Mouse (Mus musculus) megakaryocyte-erythroid progenitor cell, adult 5-6 weeks (primary cell): ENCODE results near the gene Tmod1. TPM values are rescaled to one million over a fixed set of nuclear protein-coding genes. Genes with fewer than 3 reads are reported as not detected.

Experiments used
- ATAC-seq: replicated peaks from 2 replicates; pipeline ENCODE4 v1.8.0; 2016; ENCODE audit warnings: mild to moderate bottlenecking, inconsistent platforms; ENCODE audit not compliant: severe bottlenecking, poor library complexity, low FRiP score, low TSS enrichment
- total RNA-seq, 2 experiments: library from RNA; stranded (forward) in 1 of 2; stranded (reverse) in 1 of 2; fragments of 200-1000, 215-1000 nt in 1 of 2; fragments of >200 nt in 1 of 2; fragmentation: Nextera tagmentation in 1 of 2; gene quantifications; 2 replicates each; pipeline ENCODE4 v1.2.3; 2014 to 2017

Gene Tmod1
- total RNA-seq, 2 experiments from 2014 or later: 0.39 TPM; not detected in 1

DNA sequence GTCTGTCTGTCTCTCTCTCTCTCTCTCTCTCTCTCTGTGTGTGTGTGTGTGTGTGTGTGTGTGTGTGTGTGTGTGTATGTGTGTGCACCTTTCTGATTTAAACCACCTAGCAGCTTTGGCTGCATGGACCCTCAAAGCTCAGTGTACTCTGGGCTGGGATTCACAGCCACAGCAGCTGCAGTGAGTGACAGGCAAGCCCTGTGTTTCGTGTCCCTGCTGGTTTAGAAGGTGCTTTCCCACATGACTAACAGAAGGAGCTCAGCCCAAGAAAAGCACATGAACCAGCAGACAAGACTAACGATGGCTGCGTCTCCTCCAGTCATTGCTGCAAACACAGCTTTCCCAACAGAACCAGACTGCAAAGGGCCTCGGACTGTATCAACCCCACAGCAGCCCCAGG, 9.2 kb downstream of the Tmod1 start:
- ATAC-seq: no peak

DNA sequence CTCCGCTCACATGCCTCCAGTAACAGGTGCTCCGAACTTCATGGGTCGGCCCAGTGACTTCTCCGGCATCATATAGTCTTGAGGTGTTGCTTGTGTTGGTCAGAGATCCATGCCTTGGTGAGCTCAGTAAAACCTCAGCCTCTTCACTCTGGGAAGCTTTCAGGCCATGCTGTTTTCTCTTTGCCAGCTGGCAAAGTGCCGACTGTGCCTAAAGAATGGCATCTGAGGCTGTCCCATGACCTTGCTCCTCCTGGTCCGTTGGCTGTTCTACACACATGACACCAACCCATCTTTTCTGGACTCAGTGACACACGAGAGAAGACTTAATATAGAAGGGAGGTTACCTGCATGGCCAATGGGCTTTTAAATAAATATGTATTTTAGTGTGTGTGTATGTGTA, 9.7 kb downstream of the Tmod1 start:
- no peak for ATAC-seq

DNA sequence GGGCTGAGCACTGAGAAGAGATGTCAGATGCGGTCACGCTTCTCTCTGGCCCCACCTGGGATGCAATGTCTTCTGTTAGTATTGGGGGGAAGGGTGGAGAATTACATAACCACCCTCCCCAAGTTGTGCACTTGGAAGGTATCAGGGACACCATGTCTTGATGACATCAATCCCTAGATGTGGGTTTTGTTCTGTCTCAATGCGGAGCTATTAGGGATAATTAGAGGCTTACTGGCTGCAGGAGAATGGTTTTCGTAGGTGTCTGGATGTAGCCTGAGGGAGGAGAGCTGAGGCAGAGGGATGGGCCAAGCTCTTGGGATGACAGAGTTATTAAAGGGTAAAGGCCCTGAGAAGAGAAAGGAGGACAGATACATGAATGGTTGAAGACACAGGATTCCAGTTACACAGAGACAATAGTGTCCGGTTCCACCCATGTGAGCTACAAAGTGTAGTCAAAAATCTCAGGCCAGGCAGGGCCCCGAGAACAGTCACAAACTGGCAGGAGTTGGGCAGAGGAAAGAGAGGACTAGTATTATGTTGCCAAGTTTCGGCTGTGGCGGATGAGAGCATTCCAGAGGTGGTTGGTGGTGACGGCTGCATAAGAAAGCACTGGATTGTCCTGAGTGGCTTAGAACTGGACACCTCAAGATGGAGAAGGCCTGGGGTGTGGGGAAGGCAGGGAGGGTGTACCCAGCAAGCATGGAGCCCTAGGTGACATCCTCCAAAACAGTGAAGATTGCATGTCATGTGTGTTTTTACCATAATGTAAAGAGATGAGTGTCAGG, 14.8 kb downstream of the Tmod1 start:
- no peak for ATAC-seq

DNA sequence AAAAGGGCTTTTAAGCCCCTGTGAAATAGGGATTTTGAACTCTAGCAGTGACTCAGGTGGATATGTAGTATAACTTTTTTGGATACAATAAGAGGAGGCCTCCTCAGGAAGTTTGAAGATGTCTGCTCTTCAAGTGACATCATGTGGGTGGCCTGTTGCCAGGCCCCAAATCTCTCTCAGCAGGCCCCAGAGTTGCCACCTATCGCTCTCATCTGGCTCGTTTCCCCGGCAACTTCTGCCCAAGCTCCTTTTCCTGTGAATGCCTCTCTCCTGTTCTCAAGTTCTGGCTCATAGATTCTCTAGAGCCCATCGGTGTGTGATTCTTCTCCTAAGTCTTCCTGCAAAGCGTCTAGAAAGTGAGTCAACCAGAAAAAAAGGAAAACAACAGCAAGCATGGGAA, 17.4 kb downstream of the Tmod1 start:
- ATAC-seq: no peak

DNA sequence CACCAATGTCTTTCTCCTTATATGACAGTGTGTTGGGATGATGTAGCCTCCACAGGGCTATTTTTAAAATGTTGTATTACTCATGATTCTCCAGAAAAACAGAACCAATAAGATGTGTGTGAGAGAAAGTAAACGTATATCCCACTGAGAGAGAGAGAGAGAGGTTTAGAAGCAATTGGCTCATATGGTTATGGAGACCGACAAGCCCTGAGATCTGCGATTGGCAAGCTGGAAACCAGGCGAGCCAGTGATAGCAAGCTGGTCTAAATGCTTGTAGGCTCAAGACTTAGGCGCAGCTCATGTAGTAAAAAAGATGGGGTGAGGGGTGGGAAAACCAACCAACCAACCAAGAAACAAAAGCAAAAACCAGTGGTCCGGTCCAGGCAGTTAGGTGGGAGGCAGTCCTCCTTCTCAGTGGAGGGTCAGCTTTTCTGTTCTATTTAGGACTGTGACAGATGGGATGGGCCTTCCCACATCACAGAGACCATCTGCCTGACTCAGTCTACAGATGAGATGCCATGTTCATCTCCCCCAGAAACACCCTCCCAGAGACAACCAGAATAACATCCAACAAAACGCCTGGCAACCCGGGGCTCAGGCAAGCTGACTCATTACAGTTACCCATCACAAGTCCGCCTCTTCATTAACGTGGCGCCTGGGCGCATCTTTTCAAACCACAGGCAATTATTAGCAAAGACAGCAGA, 22.7 kb downstream of the Tmod1 start:
- no peak for ATAC-seq

DNA sequence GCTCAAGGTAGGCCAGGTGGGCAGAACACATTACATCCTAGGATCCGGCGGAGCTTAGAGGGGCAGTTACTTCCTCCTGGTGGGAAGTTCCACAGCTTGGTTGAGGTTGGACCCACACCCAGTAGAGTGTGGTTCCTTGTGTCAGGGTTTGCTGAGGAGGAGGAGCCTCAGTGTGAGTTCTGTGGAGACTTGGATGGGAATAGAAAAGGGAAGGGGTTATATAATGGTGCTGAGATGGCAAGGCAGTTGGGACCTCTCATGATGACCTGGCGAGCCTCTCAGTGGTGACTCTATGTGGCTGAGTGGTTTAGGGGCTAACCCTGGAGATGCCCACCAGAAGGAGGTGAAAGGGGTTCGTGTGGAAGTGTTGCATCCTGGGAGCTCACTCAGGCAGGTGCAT, 25.1 kb downstream of the Tmod1 start:
- no peak for ATAC-seq

DNA sequence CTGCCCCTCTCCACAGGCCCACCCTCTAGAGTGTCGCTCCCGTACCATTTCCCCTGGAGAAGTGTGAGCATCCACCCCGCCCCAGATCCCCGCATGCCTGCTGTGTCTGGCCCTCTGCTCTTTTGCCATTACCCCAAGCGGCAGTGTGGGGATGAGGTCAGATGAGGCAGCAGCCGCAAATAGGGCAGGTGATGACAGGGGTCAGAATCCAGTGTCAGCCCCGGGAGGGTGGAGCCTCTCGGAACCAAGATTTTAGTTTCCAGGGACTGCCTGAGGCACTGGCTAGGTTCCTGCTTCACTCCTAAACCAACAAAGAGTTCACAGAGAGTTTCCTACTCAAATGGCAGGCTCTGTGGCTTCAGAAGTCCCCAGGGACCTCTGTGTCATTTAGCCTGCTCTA, 25.5 kb downstream of the Tmod1 start:
- no peak for ATAC-seq

DNA sequence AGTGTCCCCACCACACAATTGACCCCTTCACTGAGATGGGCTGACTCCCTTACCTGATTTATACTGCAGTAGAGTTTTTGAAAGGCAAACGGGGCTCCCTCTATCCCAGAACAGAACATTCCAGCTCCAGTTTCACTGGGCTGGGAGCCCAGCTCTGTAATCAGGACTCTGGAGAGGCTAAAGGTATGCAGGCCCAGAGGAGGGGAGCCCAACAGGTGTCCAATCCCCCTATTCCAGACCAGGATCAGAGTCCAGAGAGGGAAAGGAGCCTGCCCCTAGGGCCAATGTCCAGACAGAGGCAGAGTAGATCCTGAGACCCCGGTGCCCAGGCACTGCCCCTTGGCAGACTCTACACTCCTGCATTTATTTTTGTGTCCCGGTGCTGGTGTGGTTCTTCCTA, 26.2 kb downstream of the Tmod1 start:
- no peak for ATAC-seq

DNA sequence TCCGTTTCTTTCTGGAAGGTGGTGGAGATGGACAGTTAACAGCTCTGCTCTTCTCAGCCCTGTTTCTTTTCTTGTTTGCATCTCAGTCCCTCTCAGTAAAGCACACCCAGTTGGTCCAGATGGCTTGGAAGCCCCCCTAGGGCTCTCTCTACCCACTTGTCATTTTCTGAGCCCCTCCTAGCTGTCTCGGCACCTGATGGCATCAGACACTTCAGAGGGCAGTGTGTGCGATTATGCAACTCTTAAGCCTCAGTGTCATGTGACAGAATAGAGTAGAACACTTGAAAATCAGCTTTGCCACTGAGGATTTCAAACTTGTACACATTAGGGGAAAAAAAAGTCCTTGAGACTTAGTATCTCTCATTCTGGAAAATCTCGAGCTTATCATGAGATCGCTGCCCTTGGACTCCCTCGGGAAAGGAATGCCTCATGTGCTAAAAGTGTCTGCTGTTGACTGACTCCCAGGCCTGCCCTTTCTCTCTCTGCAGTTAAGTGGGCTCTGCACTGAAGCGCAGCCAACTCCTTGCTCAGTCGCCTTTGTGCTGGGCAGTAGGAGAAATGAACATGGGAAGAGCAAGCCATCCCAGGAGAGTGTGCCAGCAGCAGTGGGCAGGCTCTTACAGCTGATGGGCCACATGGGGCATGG, 27.1 kb downstream of the Tmod1 start:
- no peak for ATAC-seq

DNA sequence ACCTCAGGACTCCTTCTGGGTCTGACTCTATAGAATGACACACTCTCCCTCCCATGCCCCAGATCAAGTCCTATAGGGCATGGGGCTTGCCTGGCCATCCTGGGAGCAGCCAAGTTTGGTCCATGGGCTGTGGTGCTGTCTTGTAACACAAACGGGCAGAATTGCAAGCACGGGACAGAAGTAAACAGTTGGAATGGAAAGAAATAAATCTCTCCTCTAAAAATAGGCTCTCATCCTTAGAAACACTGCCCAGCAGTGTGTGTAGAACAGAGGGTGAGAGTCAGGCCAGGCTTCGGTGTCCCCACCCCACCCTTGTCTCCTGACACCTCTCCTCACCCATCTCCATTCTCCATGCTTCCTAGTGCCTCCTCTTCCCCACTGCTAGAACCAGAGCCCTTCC, 29.3 kb downstream of the Tmod1 start:
- ATAC-seq: no peak

DNA sequence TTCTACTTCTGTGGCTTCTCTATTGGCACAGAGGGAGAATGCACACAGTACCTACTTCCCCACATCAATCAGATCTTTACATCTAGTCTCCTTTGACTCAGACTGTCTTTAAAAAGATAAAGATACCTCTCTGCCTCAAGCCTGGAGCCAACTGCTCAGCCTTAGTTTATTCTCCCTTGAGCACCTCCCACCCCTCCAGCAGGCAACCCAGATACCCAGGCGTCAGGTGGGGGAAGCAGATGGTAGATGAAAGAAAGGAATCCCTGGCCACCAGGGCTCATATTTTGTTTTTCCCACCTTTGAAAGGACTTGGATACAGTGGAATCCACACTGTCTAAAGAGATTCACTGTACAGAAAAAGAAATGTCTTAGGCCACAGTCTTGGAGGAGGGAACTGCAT, 29.8 kb downstream of the Tmod1 start:
- ATAC-seq: no peak

DNA sequence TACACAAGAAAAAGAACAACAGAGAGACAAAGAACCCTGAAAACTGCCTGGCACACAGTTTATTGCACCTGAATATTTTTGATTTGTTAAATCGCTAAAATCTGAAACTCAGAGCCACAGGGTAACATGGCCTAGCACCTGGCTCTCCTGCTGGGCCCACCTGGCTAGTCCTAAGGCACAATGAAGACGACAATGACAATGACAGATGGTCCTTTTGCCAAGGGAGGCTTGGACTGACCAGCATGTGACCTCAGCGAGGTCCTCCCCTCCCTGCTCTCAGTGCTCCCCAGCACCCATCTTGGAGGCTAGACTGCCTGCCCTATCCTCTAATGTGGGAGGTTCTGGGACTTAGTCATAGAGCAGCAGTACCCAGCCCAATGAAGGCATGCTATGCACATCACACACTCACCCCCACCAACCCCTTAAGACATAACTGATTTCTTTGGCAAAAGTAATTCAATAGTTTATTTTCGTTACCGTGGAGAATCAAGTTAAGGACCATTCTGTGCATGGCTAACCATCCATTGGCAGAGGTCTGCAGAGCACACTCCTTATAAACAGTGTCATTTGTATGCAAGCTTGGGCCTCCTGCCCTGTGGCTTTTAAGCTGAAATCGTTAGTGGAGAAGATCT, 31.2 kb downstream of the Tmod1 start:
- ATAC-seq: no peak

DNA sequence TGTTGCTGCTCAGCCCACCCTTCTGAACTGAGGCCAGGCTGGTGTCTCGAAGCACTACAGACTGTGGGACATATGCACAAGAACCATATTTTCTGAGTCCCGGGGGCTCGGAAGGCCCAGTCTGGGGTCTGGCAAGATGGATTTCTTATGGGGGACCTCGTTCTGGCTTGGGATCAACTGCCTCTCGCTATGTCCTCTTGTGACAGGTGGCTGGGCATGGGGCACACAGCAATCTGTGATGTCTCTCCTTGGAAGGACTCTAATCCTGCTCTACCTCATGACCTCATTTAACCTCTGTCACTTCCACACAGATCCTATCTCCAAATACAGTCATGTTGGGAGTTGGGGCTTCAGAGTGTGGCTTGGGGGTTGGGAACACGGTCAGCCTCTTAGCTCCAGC, 33.9 kb downstream of the Tmod1 start:
- ATAC-seq: no peak

DNA sequence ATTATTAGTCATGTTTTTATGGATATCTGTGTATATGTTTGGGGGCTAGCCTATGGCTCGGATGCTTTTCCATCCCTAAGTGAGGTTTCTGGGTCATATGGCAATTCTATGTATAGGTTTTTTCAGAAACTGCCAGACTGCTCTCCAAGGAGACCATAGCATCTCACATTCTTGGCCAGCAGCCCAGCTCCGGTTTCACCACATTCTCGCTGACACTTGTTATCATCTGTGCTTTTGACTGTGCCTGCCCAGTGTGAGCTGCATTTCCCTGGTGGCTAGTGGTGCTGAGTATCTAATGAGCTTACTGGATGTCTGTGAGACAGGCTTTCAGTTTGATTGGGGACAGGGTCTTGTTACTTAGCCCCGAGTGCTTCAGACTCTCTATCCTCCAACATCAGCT, 35.0 kb downstream of the Tmod1 start:
- ATAC-seq: no peak

DNA sequence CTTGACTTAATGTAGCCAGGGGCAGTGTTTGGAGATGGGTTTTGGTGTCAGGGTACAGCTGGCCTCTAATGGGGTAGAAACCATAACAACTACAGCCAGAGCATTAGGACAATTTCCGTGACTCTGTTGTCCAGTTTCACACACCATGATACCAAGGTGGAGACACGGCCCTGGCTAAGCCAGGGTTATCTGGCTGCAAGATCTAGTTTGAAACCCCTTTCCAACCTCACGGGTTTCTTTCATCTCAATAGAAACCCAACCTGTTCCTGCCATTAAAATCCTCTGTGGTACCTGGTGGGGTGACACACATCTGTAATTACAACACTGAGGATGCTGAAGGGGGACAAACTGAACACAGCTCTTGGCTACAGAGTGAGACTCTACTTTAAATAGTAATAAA, 36.9 kb downstream of the Tmod1 start:
- ATAC-seq: no peak

DNA sequence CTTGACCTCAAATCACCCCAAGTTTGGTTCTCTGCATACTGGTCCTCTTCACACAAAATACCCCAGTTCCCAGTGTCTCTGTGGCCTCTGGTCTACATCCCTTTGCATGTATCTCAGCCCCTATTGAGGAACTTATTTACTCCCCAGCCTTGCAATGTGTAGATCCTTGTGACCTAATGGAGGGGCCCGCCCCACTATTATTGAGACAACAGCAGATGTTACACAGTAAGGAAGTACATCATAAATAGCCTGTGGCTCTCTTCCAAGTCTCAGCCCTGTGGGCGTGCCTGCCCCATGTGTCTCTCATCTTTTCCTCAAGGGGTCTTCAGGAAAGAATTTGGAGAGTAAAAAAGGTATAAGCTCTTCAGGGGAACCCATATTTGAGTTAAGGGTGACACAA, 38.2 kb downstream of the Tmod1 start:
- no peak for ATAC-seq

DNA sequence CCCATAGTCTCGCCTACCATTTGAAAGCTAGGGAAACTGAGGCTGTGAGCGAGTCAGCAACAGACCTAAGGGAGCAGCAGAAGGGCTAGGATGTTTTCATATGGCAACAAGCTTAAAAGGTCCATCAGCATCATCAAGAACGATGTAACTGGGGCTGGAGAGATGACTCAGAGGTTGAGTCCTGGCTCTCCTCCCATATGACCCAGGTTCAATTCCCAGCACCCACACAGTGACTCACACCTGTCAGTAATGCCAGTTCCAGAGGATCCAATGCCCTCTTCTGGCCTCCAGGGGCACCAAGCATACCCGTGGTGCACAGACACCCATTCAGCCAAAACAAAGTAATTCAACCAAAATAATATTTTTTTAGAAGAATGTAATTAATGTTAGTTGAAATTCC, 41.5 kb downstream of the Tmod1 start:
- ATAC-seq: no peak

DNA sequence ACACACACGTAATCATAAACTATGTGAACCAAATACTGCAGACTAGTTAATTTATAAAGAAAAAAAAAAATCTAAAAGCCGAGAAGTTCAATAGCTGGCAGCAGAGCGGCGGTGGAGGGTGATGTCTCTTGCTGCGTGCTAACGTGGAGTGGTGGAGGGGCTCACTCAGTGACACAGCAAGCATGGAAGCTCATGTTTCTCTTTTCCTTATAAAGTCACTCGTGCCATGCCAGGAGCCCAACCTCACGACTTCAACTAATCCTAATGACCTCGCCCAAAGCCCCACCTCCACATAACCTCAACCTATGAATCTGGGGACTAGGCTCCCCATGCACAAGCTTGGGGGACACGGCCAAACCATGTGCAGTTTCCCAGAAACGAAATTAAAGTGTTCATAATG, 43.8 kb downstream of the Tmod1 start:
- no peak for ATAC-seq

DNA sequence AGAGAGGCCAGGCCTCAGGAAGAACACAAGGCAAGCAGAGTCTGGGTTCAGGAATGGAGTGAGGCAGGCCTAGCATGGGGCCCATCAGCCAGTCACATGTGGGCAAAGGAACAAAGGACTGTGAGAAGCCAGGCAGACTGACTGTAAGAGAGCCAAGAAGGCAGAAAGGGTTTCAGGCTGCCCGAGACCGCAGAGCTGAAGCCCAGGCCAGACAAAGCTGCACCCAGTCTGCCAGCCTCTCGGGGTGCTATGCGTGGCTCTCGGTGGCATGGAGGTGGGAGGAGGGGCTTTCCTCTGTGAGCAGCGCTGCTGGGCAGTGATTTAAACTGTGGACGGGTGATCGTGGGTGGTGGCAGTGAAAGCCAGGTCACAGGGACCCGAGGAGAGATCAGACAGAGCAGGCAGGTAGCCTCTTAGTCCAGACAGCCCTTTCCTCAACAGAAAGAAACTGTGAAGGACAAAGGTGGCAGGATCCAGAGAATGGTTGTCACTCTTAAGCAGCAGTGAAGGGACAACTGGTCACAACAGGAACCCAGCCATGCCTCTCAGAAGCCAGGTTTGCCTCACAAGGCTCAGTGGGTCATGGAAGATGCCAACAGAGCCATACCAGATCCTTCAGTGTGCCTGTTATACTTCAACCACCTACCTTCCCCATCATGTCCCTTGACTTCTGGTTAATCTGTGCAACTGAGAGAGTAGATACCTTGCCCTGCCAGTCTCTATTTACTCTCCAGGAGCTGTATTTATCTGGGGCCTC, 45.9 kb downstream of the Tmod1 start:
- no peak for ATAC-seq
